Mouse (Mus musculus): ENCODE results near the gene Tap1. TPM values are rescaled to one million over a fixed set of nuclear protein-coding genes. Genes with fewer than 3 reads are reported as not detected.
"Not testable (repeated sequence)": the region's sequence is repeated elsewhere in the genome, so short reads cannot be mapped to it uniquely, and the experiment has no call there.

Gene Tap1
- polyA plus RNA-seq, 1 experiment from 2014 or later = 0.63 TPM

GRCm38 (mm10) chr17:34143461-34143860 is 43.9 kb upstream of the Tap1 start:
- peaks cover 38% of the 10 kb centered on the region for H3K27me3 ChIP-seq (ENCODE audit: control insufficient read depth, insufficient read depth, low read length)
- 46% methylated on average over 5 of the region's 5 CpGs for WGBS (ENCODE audit: insufficient replicate concordance)

GRCm38 (mm10) chr17:34144221-34144620 is 43.1 kb upstream of the Tap1 start:
- peaks cover 31% of the 10 kb centered on the region for H3K27me3 ChIP-seq (ENCODE audit: control insufficient read depth, insufficient read depth, low read length)
- H3K9ac ChIP-seq (ENCODE audit: low read depth, low read length); H3K9me3 ChIP-seq (replicated peaks; ENCODE audit: control insufficient read depth, low read length); H3K36me3 ChIP-seq (ENCODE audit: control insufficient read depth, insufficient read depth, low read length); ATAC-seq (replicated peaks; ENCODE audit: insufficient number of reproducible peaks, low FRiP score, low TSS enrichment); H3K4me2 ChIP-seq; H3K4me1 ChIP-seq (ENCODE audit: control insufficient read depth, insufficient read depth, low read length); H3K27ac ChIP-seq (ENCODE audit: low read depth, low read length); H3K4me3 ChIP-seq (ENCODE audit: low read depth, low read length): not testable (repeated sequence)
- 77% methylated on average over 4 of the region's 4 CpGs for WGBS (ENCODE audit: insufficient replicate concordance)

More at GRCm38 (mm10) chr17:34143461-34143860, 43.9 kb upstream of the Tap1 start:
- no peaks in the 10 kb centered on the region for H3K36me3 ChIP-seq (ENCODE audit: control insufficient read depth, insufficient read depth, low read length)
- peaks cover 3% of the 10 kb centered on the region for H3K4me1 ChIP-seq (ENCODE audit: control insufficient read depth, insufficient read depth, low read length)
- H3K27ac ChIP-seq (ENCODE audit: low read depth, low read length) = no peak overlapping the region
- no peaks in the 10 kb centered on the region for H3K9me3 ChIP-seq (replicated peaks; ENCODE audit: control insufficient read depth, low read length)
- no peak overlapping the region for H3K4me3 ChIP-seq (ENCODE audit: low read depth, low read length)
- no peak overlapping the region for H3K9ac ChIP-seq (ENCODE audit: low read depth, low read length)
- ATAC-seq (replicated peaks; ENCODE audit: insufficient number of reproducible peaks, low FRiP score, low TSS enrichment) = no peak
- no peak overlapping the region for H3K4me2 ChIP-seq

GRCm38 (mm10) chr17:34144960-34145371 is 42.4 kb upstream of the Tap1 start:
- Histone ChIP-seq H3K4me2 (no peak overlapping the region), H3K9ac (ENCODE audit: low read depth, low read length) (no peak overlapping the region), H3K27me3 (ENCODE audit: control insufficient read depth, insufficient read depth, low read length) (peaks cover 24% of the 10 kb centered on the region), H3K27ac (ENCODE audit: low read depth, low read length) (no peak overlapping the region), H3K4me1 (ENCODE audit: control insufficient read depth, insufficient read depth, low read length) (peaks cover 3% of the 10 kb centered on the region), H3K4me3 (ENCODE audit: low read depth, low read length) (no peak overlapping the region), H3K9me3 (replicated peaks; ENCODE audit: control insufficient read depth, low read length) (no peaks in the 10 kb centered on the region), H3K36me3 (ENCODE audit: control insufficient read depth, insufficient read depth, low read length) (no peaks in the 10 kb centered on the region)
- no peak for ATAC-seq (replicated peaks; ENCODE audit: insufficient number of reproducible peaks, low FRiP score, low TSS enrichment)
- WGBS (ENCODE audit: insufficient replicate concordance) = 63% methylated on average over 3 of the region's 3 CpGs

DNA sequence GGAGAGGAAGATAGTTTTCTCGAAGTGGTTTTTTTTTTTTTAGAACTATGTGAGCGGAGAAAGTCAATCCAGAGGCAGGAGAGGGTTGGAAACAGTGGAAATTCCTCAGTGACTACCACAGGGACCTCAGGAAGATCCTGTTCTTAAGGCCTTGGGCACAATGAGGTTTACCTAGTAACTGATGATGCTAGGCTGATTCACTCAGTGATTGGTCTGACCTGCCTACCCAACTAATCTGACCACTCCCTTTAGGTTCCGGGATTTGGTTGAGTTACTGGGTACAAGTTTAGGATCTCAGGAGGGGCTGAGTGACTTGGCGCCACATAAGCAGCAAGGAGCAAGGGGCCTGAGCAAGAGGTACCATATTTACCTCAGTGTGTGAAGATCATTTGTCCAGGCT is 34.4 kb upstream of the Tap1 start, which contains the start of gene H2-DMb1:
Gene H2-DMb1 (plus strand): TSS at position 150 of the 400 bp plus-strand sequence.
- 55% methylated on average over 4 of the region's 4 CpGs for WGBS (ENCODE audit: insufficient replicate concordance)
- H3K36me3 ChIP-seq (ENCODE audit: control insufficient read depth, insufficient read depth, low read length) = no peaks in the 10 kb centered on the region
- H3K4me2 ChIP-seq = no peak within 1 kb of the TSS
- no peaks in the 10 kb centered on the region for H3K9me3 ChIP-seq (replicated peaks; ENCODE audit: control insufficient read depth, low read length)
- H3K9ac ChIP-seq (ENCODE audit: low read depth, low read length) = no peak within 1 kb of the TSS
- H3K4me1 ChIP-seq (ENCODE audit: control insufficient read depth, insufficient read depth, low read length) = no peaks in the 10 kb centered on the region
- no peaks in the 10 kb centered on the region; the same call in 1 of the 2 replicates for H3K27me3 ChIP-seq (ENCODE audit: control insufficient read depth, insufficient read depth, low read length)
- no peak within 1 kb of the TSS for H3K4me3 ChIP-seq (ENCODE audit: low read depth, low read length)
- ATAC-seq (replicated peaks; ENCODE audit: insufficient number of reproducible peaks, low FRiP score, low TSS enrichment) = no peak
- H3K27ac ChIP-seq (ENCODE audit: low read depth, low read length) = no peak within 1 kb of the TSS

GRCm38 (mm10) chr17:34155534-34155933 is 31.8 kb upstream of the Tap1 start:
- H3K9me3 ChIP-seq (replicated peaks; ENCODE audit: control insufficient read depth, low read length) = no peaks in the 10 kb centered on the region
- no peak for ATAC-seq (replicated peaks; ENCODE audit: insufficient number of reproducible peaks, low FRiP score, low TSS enrichment)
- no peaks in the 10 kb centered on the region for H3K36me3 ChIP-seq (ENCODE audit: control insufficient read depth, insufficient read depth, low read length)
- no peak overlapping the region for H3K9ac ChIP-seq (ENCODE audit: low read depth, low read length)
- H3K27ac ChIP-seq (ENCODE audit: low read depth, low read length) = no peak overlapping the region
- H3K27me3 ChIP-seq (ENCODE audit: control insufficient read depth, insufficient read depth, low read length) = no peaks in the 10 kb centered on the region
- WGBS (ENCODE audit: insufficient replicate concordance) = 60% methylated on average over 5 of the region's 5 CpGs
- H3K4me3 ChIP-seq (ENCODE audit: low read depth, low read length) = no peak overlapping the region
- H3K4me1 ChIP-seq (ENCODE audit: control insufficient read depth, insufficient read depth, low read length) = no peaks in the 10 kb centered on the region
- H3K4me2 ChIP-seq = no peak overlapping the region

DNA sequence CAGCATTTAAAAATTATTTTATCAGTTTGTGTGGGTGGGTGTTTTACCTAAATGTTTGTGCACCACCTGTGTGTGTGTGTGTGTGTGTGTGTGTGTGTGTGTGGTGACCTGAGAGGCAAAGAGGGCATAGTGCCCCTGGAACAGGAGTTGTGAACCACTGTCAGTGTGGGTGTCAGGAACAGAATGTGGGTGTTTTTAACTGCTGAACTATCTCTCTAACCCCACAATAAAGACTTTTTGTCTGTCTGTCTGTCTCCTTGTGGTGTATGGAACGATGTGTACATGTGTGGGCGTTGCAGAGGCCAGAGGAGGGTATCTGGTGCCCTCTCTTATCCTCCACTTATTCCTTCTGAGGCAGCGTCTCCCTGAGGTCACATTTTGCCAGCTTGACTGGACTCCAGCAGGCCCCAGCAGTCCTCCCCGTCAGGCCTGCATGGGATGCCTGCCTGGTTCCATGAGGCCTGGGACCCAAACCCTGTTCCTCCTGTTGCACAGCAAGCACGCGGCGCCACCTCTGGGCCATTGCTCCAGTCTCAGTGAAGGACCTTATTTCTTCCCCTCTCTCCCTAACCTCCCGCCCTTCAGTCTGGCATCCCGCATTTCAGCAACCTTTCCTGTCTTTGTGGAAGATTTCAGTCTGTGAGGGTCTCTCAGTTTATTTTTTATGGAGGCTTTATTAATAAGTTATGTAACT is 23.0 kb upstream of the Tap1 start:
- no peak for ATAC-seq (replicated peaks; ENCODE audit: insufficient number of reproducible peaks, low FRiP score, low TSS enrichment)
- WGBS (ENCODE audit: insufficient replicate concordance) = 36% methylated on average over 9 of the region's 9 CpGs
- Histone ChIP-seq H3K9ac (ENCODE audit: low read depth, low read length) (no peak overlapping the region), H3K4me1 (ENCODE audit: control insufficient read depth, insufficient read depth, low read length) (no peaks in the 10 kb centered on the region), H3K27me3 (ENCODE audit: control insufficient read depth, insufficient read depth, low read length) (no peaks in the 10 kb centered on the region), H3K4me2 (no peak overlapping the region), H3K36me3 (ENCODE audit: control insufficient read depth, insufficient read depth, low read length) (no peaks in the 10 kb centered on the region), H3K9me3 (replicated peaks; ENCODE audit: control insufficient read depth, low read length) (0 out of 2 replicates have a peak, but pooled peaks cover 3% of the 10 kb centered on the region), H3K27ac (ENCODE audit: low read depth, low read length) (no peak overlapping the region), H3K4me3 (ENCODE audit: low read depth, low read length) (no peak overlapping the region)

DNA sequence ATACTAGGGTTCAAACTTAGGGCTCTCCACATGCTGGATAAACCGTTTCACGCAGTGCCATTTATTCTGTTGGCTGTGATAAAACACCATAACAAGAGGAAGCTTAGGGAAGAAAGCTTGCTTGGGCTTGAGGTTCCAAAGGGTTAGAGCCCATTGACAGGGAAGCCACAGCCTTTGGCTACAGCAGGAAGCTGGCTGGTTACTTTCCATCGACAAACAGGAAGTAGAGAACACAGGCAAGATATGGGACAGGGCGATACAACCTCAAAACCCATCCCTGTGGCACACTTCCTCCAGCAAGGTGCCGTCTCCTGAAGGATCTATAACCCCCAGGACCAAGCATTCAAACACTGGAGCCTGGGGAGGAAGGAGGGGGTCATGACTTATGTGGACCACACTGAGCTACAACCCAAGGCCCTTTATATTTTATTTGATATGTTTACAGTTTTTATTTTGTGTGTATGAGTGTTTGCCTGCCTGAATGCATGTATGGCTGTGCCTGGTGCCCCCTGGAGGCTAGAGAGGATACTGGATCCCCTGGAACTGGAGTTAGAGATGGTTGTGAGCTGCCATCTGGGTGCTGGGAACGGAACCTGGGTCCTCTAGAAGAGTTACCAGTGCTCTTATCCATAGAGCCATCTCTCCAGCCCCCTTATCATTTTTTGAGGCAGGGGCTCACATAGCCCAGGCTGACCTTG is 22.2 kb upstream of the Tap1 start:
- no peaks in the 10 kb centered on the region for H3K36me3 ChIP-seq (ENCODE audit: control insufficient read depth, insufficient read depth, low read length)
- H3K27ac ChIP-seq (ENCODE audit: low read depth, low read length) = no peak overlapping the region
- H3K9ac ChIP-seq (ENCODE audit: low read depth, low read length) = no peak overlapping the region
- WGBS (ENCODE audit: insufficient replicate concordance) = 64% methylated on average over 6 of the region's 6 CpGs
- H3K4me2 ChIP-seq = no peak overlapping the region
- no peak overlapping the region for H3K4me3 ChIP-seq (ENCODE audit: low read depth, low read length)
- H3K4me1 ChIP-seq (ENCODE audit: control insufficient read depth, insufficient read depth, low read length) = no peaks in the 10 kb centered on the region
- H3K9me3 ChIP-seq (replicated peaks; ENCODE audit: control insufficient read depth, low read length) = 0 out of 2 replicates have a peak, but pooled peaks cover 3% of the 10 kb centered on the region
- H3K27me3 ChIP-seq (ENCODE audit: control insufficient read depth, insufficient read depth, low read length) = no peaks in the 10 kb centered on the region
- no peak for ATAC-seq (replicated peaks; ENCODE audit: insufficient number of reproducible peaks, low FRiP score, low TSS enrichment)

GRCm38 (mm10) chr17:34169279-34169678 is 18.1 kb upstream of the Tap1 start:
- 0 out of 2 replicates have a peak, but pooled peaks cover 3% of the 10 kb centered on the region for H3K9me3 ChIP-seq (replicated peaks; ENCODE audit: control insufficient read depth, low read length)
- no peak for ATAC-seq (replicated peaks; ENCODE audit: insufficient number of reproducible peaks, low FRiP score, low TSS enrichment)
- 4% methylated on average over 2 of the region's 2 CpGs for WGBS (ENCODE audit: insufficient replicate concordance)
- H3K36me3 ChIP-seq (ENCODE audit: control insufficient read depth, insufficient read depth, low read length) = no peaks in the 10 kb centered on the region
- H3K4me2 ChIP-seq = no peak overlapping the region
- no peak overlapping the region for H3K27ac ChIP-seq (ENCODE audit: low read depth, low read length)
- no peak overlapping the region for H3K4me3 ChIP-seq (ENCODE audit: low read depth, low read length)
- no peaks in the 10 kb centered on the region for H3K27me3 ChIP-seq (ENCODE audit: control insufficient read depth, insufficient read depth, low read length)
- no peak overlapping the region for H3K9ac ChIP-seq (ENCODE audit: low read depth, low read length)
- H3K4me1 ChIP-seq (ENCODE audit: control insufficient read depth, insufficient read depth, low read length) = no peaks in the 10 kb centered on the region
